Mouse (Mus musculus): ENCODE data around the gene Tnks1bp1.

DNA sequence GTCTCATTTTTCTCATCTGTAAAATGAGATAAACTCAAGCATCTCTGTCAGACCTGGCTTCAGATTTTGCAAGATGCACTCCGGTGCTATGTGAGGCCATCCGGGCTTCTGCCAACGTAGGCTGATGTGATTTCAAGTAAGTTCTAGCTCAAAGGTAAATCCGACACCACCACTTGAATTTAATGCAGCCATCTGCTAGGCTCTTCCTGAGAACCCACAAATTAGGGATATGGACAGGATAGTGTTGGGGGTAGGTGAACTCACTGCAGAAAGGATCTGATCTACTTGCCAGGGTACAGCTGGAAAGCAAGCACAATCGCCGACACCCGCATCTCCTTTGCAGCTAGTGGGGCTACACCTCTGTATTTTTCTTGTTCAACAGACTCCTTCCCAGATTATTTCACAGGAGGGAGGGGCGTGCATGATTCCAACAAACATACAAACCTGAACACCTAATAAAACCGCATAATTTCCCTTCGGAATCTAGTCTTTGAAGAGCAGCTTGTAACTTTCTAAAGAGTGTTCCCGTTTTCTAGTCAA, 11.2 kb upstream of the Tnks1bp1 start:
- TF ChIP-seq CTCF (IDR thresholded peaks at IDR 0.05; ENCODE audit: control insufficient read depth, insufficient read depth, low read length) (no peak), POLR2A (IDR thresholded peaks at IDR 0.05; ENCODE audit: borderline replicate concordance, control insufficient read depth, low read depth, low read length) (no peak)
